Mouse (Mus musculus) intestine, embryonic 14.5 days (tissue): ENCODE data around the gene Nudcd2. TPM values are rescaled to one million over a fixed set of nuclear protein-coding genes. Genes with fewer than 3 reads are reported as not detected.

Source experiments
- ATAC-seq: fragments of 200-750 bp; cut with Nextera tagmentation; replicated peaks from 2 replicates; pipeline ENCODE4 v1.8.0; 2017; ENCODE audit warnings: low read depth, moderate number of reproducible peaks, moderate TSS enrichment, moderate library complexity; ENCODE audit not compliant: low FRiP score, low TSS enrichment
- DNase-seq: peaks from one replicate; pipeline ENCODE4 v3.0.0-alpha.2; 2018; ENCODE audit warnings: low spot score
- H3K27ac ChIP-seq: fragments of 300-500 bp; sonication (generic); 2 replicates; pipeline ENCODE4 v1.5.1; 2014; ENCODE audit warnings: low read depth, mild to moderate bottlenecking, control low read depth
- H3K27me3 ChIP-seq: fragments of 300-500 bp; sonication (generic); replicated peaks from 2 replicates; pipeline ENCODE4 v1.6.1; 2014; ENCODE audit warnings: low read length, control low read depth; ENCODE audit not compliant: control insufficient read depth, insufficient read depth
- H3K36me3 ChIP-seq: fragments of 300-500 bp; sonication (generic); 2 replicates; pipeline ENCODE4 v1.6.1; 2014; ENCODE audit warnings: low read length, control low read depth; ENCODE audit not compliant: control insufficient read depth, insufficient read depth
- H3K4me1 ChIP-seq: fragments of 300-500 bp; sonication (generic); replicated peaks from 2 replicates; pipeline ENCODE4 v1.6.1; 2014; ENCODE audit warnings: low read length, control low read depth, mixed read lengths; ENCODE audit not compliant: control insufficient read depth, insufficient read depth
- H3K4me2 ChIP-seq: fragments of 300-500 bp; sonication (generic); 2 replicates; pipeline ENCODE4 v1.6.1; 2014; ENCODE audit warnings: low read length
- H3K4me3 ChIP-seq: fragments of 300-500 bp; sonication (generic); 2 replicates; pipeline ENCODE4 v1.5.1; 2014; ENCODE audit warnings: low read depth, low read length, control low read depth, mixed read lengths
- H3K9ac ChIP-seq: fragments of 300-500 bp; sonication (generic); 2 replicates; pipeline ENCODE4 v1.6.1; 2014; ENCODE audit warnings: mild to moderate bottlenecking, low read length
- H3K9me3 ChIP-seq: fragments of 300-500 bp; sonication (generic); 2 replicates; pipeline ENCODE4 v1.6.1; 2016; ENCODE audit warnings: low read length, control low read depth; ENCODE audit not compliant: control insufficient read depth
- WGBS: fragments of 180-500 bp; shearing (Covaris S2); extraction: QIAGEN DNeasy Blood & Tissue Kit; methylation state at CpG from one replicate; pipeline ENCODE4 v1.1.7; 2014; 5-methylcytosine and 5-hydroxymethylcytosine counted together
- polyA plus RNA-seq: library from polyadenylated mRNA; unstranded; fragments of >200 nt; fragmentation: Nextera tagmentation; extraction: Ambion mirVana; gene quantifications from 2 replicates; pipeline ENCODE4 v1.2.1, GENCODE M21; 2014

Nudcd2 gene
- polyA plus RNA-seq, 1 experiment from 2014 or later = 149 TPM

DNA sequence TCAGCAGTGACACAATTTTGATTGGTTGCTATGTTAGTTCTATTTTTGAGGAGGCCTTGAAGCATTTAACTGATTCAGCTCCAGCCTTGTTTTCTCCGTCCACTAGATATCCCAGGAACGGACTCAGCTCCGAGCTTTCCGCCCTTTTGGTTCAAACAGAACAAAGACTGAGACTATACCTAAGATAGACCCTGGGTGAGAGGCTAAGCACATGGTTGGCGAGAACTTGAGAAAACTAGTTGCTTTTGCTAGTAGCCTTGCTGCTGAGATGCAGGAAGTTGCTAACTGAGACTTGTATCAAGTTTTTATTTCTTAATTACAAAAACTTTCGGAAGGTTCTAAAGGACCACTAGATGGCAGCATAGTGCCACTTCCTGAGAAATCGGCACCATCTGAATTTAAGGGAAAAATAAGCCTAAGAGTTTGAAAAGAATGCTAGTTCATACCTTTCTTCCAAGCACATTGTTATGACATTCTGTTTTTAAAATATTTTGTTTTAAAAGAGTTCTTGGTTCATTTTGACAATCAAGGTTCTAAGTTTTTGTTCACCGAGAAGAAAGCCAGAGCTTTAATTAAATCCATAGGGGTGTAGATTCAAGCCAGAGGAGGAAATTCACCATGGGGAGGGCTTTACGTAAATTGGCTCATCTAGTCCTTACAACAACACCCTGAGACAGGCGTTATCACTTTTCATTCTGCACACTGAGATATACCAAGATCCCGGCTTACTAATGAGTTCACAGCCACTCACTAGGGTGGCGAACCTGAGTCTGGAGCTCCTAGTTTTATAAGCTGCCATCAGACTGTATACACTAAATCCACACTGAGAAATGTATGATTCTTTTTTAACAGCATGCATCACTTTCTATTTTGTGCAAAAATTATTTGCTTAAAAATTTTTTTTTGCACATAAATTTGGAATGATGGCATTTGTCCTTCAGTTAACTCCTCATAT lies 42.1 kb downstream of the Nudcd2 start:
- H3K9ac ChIP-seq = no peak overlapping the region
- WGBS = 49% methylated on average over 12 of the region's 12 CpGs
- H3K4me3 ChIP-seq = no peak overlapping the region
- H3K4me2 ChIP-seq = peak overlapping the region; percentile 14; the same call in 1 of the 2 replicates
- no peaks in the 10 kb centered on the region for H3K27me3 ChIP-seq
- H3K9me3 ChIP-seq = no peaks in the 10 kb centered on the region
- no peak overlapping the region for H3K27ac ChIP-seq
- H3K4me1 ChIP-seq = no peaks in the 10 kb centered on the region
- ATAC-seq (no peak), DNase-seq (no peak)
- H3K36me3 ChIP-seq = no peaks in the 10 kb centered on the region

- H3K36me3 ChIP-seq = no peaks in the 10 kb centered on the region
- H3K27ac ChIP-seq = no peak overlapping the region
- H3K4me2 ChIP-seq = no peak overlapping the region
- 79% methylated on average over 2 of the region's 2 CpGs for WGBS
- no peak overlapping the region for H3K4me3 ChIP-seq
- H3K27me3 ChIP-seq = no peaks in the 10 kb centered on the region
- H3K9me3 ChIP-seq = no peaks in the 10 kb centered on the region
- ATAC-seq (no peak), DNase-seq (no peak)
- H3K4me1 ChIP-seq = no peaks in the 10 kb centered on the region
- no peak overlapping the region for H3K9ac ChIP-seq
Observed at GRCm38 (mm10) chr11:40781857-40782256, 48.4 kb downstream of the Nudcd2 start.

DNA sequence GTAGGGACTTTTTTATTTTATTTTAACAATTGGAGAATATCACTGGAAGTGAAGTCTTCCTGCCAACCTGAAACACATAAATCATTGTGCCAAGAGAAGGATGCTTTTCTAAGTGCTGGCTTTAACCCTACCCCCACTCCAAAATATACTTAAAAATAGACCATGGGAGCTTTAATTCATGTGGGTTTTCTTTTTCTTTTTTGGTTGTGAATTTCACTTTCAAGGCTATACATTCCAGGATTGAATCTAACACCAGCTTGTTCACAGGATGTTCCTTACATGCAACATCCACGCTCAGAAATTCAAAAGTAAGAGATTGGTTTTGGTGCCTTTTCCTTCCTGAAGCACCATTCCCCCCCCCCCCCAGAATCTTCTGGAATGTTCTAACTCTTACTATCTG lies 49.9 kb downstream of the Nudcd2 start:
- DNase-seq (no peak), ATAC-seq (no peak)
- 82% methylated on average over 1 of the region's 1 CpGs for WGBS

DNA sequence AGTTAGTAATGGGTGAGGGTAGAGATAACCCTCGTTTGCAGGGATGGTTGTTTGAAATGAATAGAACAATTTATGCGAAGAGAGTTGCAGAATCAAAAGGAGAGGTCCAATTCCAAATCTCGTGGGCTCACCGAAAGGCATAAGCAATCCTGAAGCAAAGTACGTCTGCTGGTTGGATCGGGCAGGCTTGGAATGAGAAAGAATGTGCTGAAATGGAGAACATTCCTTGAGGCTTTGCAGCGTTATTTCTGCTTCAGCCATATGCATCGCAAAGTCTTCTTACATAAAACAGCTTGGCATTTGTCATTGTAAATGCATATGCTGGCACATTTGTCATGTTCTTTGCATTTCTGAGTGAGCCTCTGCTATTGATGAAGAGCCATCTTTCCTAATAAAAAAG lies 50.9 kb downstream of the Nudcd2 start:
- no peak for ATAC-seq
- H3K36me3 ChIP-seq = no peaks in the 10 kb centered on the region
- no peaks in the 10 kb centered on the region for H3K4me1 ChIP-seq
- WGBS = 74% methylated on average over 8 of the region's 8 CpGs
- no peak for DNase-seq
- H3K9me3 ChIP-seq = no peaks in the 10 kb centered on the region
- H3K27me3 ChIP-seq = no peaks in the 10 kb centered on the region
- no peak overlapping the region for H3K27ac ChIP-seq
- no peak overlapping the region for H3K9ac ChIP-seq
- no peak overlapping the region for H3K4me3 ChIP-seq
- no peak overlapping the region for H3K4me2 ChIP-seq

More for the DNA sequence above, 49.9 kb downstream of the Nudcd2 start:
- no peaks in the 10 kb centered on the region for H3K9me3 ChIP-seq
- H3K4me1 ChIP-seq = no peaks in the 10 kb centered on the region
- no peaks in the 10 kb centered on the region for H3K36me3 ChIP-seq
- no peak overlapping the region for H3K4me2 ChIP-seq
- no peak overlapping the region for H3K27ac ChIP-seq
- H3K4me3 ChIP-seq = no peak overlapping the region
- no peak overlapping the region for H3K9ac ChIP-seq
- no peaks in the 10 kb centered on the region for H3K27me3 ChIP-seq

GRCm38 (mm10) chr11:40786900-40787299 lies 53.4 kb downstream of the Nudcd2 start:
- no peaks in the 10 kb centered on the region for H3K36me3 ChIP-seq
- no peak for DNase-seq
- no peaks in the 10 kb centered on the region for H3K27me3 ChIP-seq
- H3K4me1 ChIP-seq = no peaks in the 10 kb centered on the region
- no peak overlapping the region for H3K27ac ChIP-seq
- no peaks in the 10 kb centered on the region for H3K9me3 ChIP-seq
- H3K4me3 ChIP-seq = no peak overlapping the region
- no peak for ATAC-seq
- H3K4me2 ChIP-seq = no peak overlapping the region
- no peak overlapping the region for H3K9ac ChIP-seq
- WGBS = 74% methylated on average over 2 of the region's 2 CpGs

Other genes with a start within 250 kb of the Nudcd2 start
- gene Mat2b, start 38.5 kb upstream of the Nudcd2 start, polyA plus RNA-seq = 88.4 and 89.8 TPM in 2 replicates
- gene Hmmr, start 245 bp upstream of the Nudcd2 start, polyA plus RNA-seq = 45.0 and 48.0 TPM in 2 replicates
- 43.3 and 44.5 TPM in 2 replicates for gene Ccng1, start 21.6 kb downstream of the Nudcd2 start, polyA plus RNA-seq